Mouse (Mus musculus): ENCODE results near the gene Slc15a5. TPM values are rescaled to one million over a fixed set of nuclear protein-coding genes. Genes with fewer than 3 reads are reported as not detected.

Gene Slc15a5
- polyA plus RNA-seq, 1 experiment from 2014 or later = not detected

- Histone ChIP-seq H3K27ac (replicated peaks) (no peak overlapping the region), H3K4me1 (replicated peaks; ENCODE audit: control insufficient read depth, insufficient read depth) (no peaks in the 10 kb centered on the region), H3K36me3 (ENCODE audit: control insufficient read depth, insufficient read depth, low read length) (no peaks in the 10 kb centered on the region), H3K27me3 (ENCODE audit: control insufficient read depth, insufficient read depth, low read length) (no peaks in the 10 kb centered on the region), H3K9ac (ENCODE audit: low read length) (no peak overlapping the region), H3K4me3 (ENCODE audit: low read depth, low read length) (no peak overlapping the region), H3K4me2 (replicated peaks; ENCODE audit: low read depth) (peak overlapping the region; percentile 43), H3K9me3 (ENCODE audit: control insufficient read depth, low read length) (no peaks in the 10 kb centered on the region)
- TF ChIP-seq CTCF (IDR thresholded peaks at IDR 0.05; ENCODE audit: low read depth) (no peak), EP300 (optimal IDR thresholded peaks at IDR 0.05) (no peak)
- DNase-seq (ENCODE audit: low spot score) (no peak), ATAC-seq (ENCODE audit: low FRiP score, low TSS enrichment) (no peak)
- 16% methylated on average over 3 of the region's 3 CpGs for WGBS
These were observed 145.0 kb downstream of the Slc15a5 start for GRCm38 (mm10) chr6:137934545-137935298.

Other genes starting within 250 kb of the Slc15a5 start
- gene Mgst1, start 60.4 kb upstream of the Slc15a5 start, polyA plus RNA-seq (2015; fragmentation: Nextera tagmentation; extraction: Ambion mirVana) = 563 and 579 TPM in 2 replicates

All from stomach, postnatal 0 days (tissue).